Mouse (Mus musculus) hindbrain, embryonic 13.5 days (tissue): Measurements from ENCODE around the gene Npy2r. TPM values are rescaled to one million over a fixed set of nuclear protein-coding genes. Genes with fewer than 3 reads are reported as not detected.

Experiments used
- ATAC-seq: fragments of 200-750 bp; cut with Nextera tagmentation; 2 replicates; pipeline ENCODE4 v1.8.0; 2017; ENCODE audit warnings: moderate TSS enrichment; ENCODE audit not compliant: low FRiP score
- H3K27ac ChIP-seq: fragments of 300-500 bp; sonication (generic); 2 replicates; pipeline ENCODE4 v1.5.1; 2015; ENCODE audit warnings: inconsistent platforms, mild to moderate bottlenecking, moderate library complexity
- H3K27me3 ChIP-seq: fragments of 300-500 bp; sonication (generic); 2 replicates; pipeline ENCODE4 v1.6.1; 2015; ENCODE audit warnings: mild to moderate bottlenecking, inconsistent platforms
- H3K36me3 ChIP-seq: fragments of 300-500 bp; sonication (generic); 2 replicates; pipeline ENCODE4 v1.6.1; 2015; ENCODE audit warnings: mild to moderate bottlenecking, inconsistent platforms
- H3K4me1 ChIP-seq: fragments of 300-500 bp; sonication (generic); replicated peaks from 2 replicates; pipeline ENCODE4 v1.6.1; 2015; ENCODE audit warnings: inconsistent platforms
- H3K4me2 ChIP-seq: fragments of 300-500 bp; sonication (generic); 2 replicates; pipeline ENCODE4 v1.6.1; 2015; ENCODE audit warnings: inconsistent platforms, mild to moderate bottlenecking, moderate library complexity
- H3K4me3 ChIP-seq: fragments of 300-500 bp; sonication (generic); 2 replicates; pipeline ENCODE4 v1.5.1; 2015; ENCODE audit warnings: mild to moderate bottlenecking, inconsistent platforms
- H3K9ac ChIP-seq: fragments of 300-500 bp; sonication (generic); 2 replicates; pipeline ENCODE4 v1.6.1; 2015; ENCODE audit warnings: mild to moderate bottlenecking, inconsistent platforms
- H3K9me3 ChIP-seq: fragments of 300-500 bp; sonication (generic); 2 replicates; pipeline ENCODE4 v1.6.1; 2016; ENCODE audit warnings: inconsistent platforms
- WGBS: fragments of 180-500 bp; shearing (Covaris S2); methylation state at CpG from one replicate; pipeline ENCODE4 v1.1.7; 2015; 5-methylcytosine and 5-hydroxymethylcytosine counted together
- polyA plus RNA-seq: library from polyadenylated mRNA; unstranded; fragments of >200 nt; fragmentation: Nextera tagmentation; extraction: Ambion mirVana; gene quantifications from 2 replicates; pipeline ENCODE4 v1.2.1, GENCODE M21; 2015

Gene Npy2r
- polyA plus RNA-seq = 0.87 and 1.0 TPM in 2 replicates

DNA sequence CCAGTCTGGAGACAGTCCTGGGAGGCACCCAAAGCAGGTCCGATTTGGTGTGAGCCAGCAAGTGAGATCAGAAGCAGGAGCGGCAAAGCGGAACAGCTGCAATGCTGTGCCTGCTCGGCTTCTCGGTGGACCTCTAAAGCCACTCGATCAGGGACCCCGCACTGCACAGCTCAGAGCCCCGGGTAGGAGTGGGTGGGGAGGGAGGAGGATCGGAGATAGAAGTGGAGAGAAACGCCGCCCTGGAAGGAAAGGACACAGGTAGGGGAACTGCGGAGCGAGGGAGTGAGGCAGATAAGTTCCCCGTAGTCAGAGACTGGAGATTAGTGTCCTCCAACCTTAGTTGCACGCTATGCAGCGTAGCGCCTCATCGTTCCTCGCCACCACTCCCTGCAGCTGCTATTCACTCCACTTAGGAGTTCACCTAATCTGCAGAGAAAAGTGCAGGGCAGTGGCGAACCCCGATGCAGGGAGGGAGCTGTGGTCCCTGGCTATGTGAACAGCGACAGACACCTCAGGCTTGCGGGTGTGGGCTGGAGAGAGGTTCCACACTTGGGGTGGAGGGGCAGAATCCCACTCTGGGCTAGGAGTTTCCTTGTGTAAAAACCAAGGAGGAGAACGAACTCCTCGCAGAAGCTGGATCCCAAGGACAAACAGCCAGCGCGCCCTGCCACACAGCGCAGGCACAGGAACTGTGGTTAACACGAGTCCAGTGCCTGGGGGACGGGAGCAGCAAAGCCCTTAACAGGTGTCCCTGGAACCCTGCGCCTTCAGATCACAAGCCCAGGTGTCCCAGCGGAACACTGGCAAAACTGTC lies at the start of gene Npy2r:
Npy2r (minus strand) TSS at position 177 of the 814 bp plus-strand sequence.
- no peaks in the 10 kb centered on the region for H3K36me3 ChIP-seq
- no peaks in the 10 kb centered on the region for H3K9me3 ChIP-seq
- H3K27ac ChIP-seq = no peak within 1 kb of the TSS
- WGBS = under 1% methylated on average over 32 of the region's 32 CpGs
- peak; percentile 66 for ATAC-seq
- peak within 1 kb of the TSS; percentile 65 for H3K9ac ChIP-seq
- peak within 1 kb of the TSS; percentile 89 for H3K4me2 ChIP-seq
- H3K27me3 ChIP-seq = peaks cover 35% of the 10 kb centered on the region
- H3K4me1 ChIP-seq = peaks cover 14% of the 10 kb centered on the region
- H3K4me3 ChIP-seq = peak within 1 kb of the TSS; percentile 49

DNA sequence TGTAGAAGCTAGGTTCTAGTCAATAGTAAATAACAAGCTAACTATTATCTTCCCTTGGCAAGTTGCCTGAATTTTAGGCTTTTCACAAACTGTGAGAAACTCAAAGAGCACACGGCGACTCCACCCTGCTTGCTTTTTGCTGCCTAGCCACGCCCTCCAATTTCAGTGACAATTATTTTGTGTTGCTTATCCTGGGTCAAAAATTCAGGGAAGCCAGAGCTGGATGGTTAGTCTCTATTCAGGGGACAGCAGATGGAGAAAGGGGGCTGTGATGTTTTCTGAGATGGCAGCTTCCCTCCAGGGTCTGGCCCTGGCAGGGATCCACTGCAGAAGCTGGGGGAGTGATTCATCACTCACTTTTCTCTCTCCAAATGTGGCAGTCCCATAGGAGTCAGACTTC lies 9.9 kb upstream of the Npy2r start:
- peaks cover 6% of the 10 kb centered on the region; the same call in 1 of the 2 replicates for H3K4me1 ChIP-seq
- H3K4me2 ChIP-seq = no peak overlapping the region
- H3K27me3 ChIP-seq = no peaks in the 10 kb centered on the region
- H3K27ac ChIP-seq = 0 out of 2 replicates have a peak overlapping the region, but pooled peaks have one; percentile 19
- 71% methylated on average over 3 of the region's 3 CpGs for WGBS
- no peaks in the 10 kb centered on the region for H3K9me3 ChIP-seq
- H3K4me3 ChIP-seq = no peak overlapping the region
- no peak overlapping the region for H3K9ac ChIP-seq
- no peaks in the 10 kb centered on the region for H3K36me3 ChIP-seq
- 0 out of 2 replicates have a peak, but pooled peaks have one; percentile 32 for ATAC-seq

DNA sequence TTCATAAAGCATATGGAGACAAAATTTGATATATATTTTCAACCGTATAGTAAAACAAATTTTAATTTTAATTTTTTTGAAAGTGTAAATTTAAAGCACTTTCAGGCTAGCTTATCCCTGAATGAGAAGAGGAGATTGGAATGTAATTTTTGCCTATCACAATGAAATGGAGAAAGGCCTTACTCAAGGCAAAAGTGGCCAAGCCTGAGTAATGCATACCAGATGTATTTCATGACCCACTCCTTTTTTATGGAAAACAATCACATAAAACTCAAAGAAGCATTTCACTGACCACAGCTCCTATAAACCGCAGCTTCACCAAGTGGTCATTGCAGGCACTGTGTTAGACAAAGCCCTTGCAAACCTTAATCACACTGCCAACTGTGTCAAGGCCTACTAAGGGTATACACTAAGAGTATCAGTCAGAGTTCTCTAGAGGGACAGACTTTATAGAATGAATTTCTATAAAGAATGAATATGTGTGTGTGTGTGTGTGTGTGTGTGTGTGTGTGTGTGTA lies 8.5 kb upstream of the Npy2r start:
- Histone ChIP-seq H3K4me3 (no peak overlapping the region), H3K4me2 (no peak overlapping the region), H3K9ac (no peak overlapping the region), H3K4me1 (peaks cover 6% of the 10 kb centered on the region; the same call in 1 of the 2 replicates), H3K27me3 (no peaks in the 10 kb centered on the region), H3K27ac (no peak overlapping the region), H3K36me3 (no peaks in the 10 kb centered on the region), H3K9me3 (no peaks in the 10 kb centered on the region)
- no peak for ATAC-seq
- WGBS = 88% methylated on average over 2 of the region's 2 CpGs

DNA sequence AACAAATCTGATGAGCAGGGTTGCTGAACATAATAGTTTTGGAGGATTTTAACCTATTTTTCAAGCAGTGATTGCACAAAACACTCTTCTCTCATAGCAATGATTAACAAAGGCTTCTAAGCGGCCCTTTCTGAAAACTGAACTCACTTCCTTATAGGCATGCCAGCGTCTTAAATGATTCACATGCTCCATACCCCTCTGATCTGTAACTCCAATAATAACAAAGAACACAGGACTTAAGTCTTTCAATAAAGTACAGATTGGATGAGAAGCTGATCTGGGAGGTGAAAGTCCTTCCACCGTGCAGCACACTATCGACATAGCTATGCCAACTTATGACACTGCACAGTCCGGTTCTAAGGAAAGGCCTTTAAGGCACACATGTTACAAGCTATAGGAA lies 2.0 kb upstream of the Npy2r start:
- H3K4me3 ChIP-seq = no peak overlapping the region
- no peak overlapping the region for H3K9ac ChIP-seq
- no peak overlapping the region for H3K27ac ChIP-seq
- H3K4me1 ChIP-seq = peaks cover 14% of the 10 kb centered on the region
- H3K27me3 ChIP-seq = peaks cover 35% of the 10 kb centered on the region
- no peak overlapping the region for H3K4me2 ChIP-seq
- no peak for ATAC-seq
- H3K9me3 ChIP-seq = no peaks in the 10 kb centered on the region
- no peaks in the 10 kb centered on the region for H3K36me3 ChIP-seq
- WGBS = 91% methylated on average over 5 of the region's 5 CpGs

DNA sequence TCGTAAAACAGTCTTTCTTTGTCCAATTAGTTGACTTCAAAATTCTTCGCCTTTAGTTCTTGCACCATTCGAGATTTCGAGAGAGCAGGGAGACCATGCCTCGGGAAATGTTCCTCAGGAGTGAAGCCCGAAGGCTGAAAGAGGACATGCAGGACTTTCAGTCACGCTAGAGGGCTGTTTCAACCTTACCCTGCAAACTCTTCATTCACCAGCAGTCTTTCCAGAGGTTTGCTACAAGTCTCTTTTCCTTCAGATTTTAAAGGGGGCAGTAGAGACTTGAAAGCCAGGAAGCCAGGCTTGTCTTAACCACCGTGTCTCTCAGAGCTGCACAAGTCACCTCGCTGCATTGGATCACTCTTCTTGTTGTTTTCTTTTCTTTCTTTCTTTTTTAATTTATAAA lies 869 bp upstream of the Npy2r start:
- Histone ChIP-seq H3K27ac (no peak overlapping the region), H3K4me2 (peak overlapping the region; percentile 89), H3K4me3 (peak overlapping the region; percentile 49), H3K4me1 (peaks cover 14% of the 10 kb centered on the region), H3K27me3 (peaks cover 35% of the 10 kb centered on the region), H3K9me3 (no peaks in the 10 kb centered on the region), H3K9ac (peak overlapping the region; percentile 65; the same call in 1 of the 2 replicates), H3K36me3 (no peaks in the 10 kb centered on the region)
- ATAC-seq = peak; percentile 70
- 5% methylated on average over 9 of the region's 9 CpGs for WGBS

DNA sequence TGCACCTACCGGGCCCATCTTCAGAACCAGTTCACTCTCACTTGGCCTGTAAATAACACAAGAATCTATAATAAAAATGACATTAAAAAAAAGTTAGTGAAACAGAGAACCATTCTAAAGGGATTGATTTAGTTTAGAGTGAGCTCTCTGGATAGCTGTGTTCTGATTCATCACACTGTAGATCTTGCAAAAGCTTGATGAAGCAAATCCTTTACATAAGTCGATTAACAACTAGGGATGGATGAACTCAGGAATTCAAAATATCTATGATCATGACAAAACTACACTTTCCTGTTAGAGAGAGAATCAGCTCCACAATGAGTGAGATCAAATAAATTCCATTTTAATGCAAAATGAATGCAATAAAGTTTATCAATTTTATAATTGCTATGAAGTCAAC lies 6.4 kb downstream of the Npy2r start:
- Histone ChIP-seq H3K4me1 (no peaks in the 10 kb centered on the region), H3K9ac (no peak overlapping the region), H3K27ac (no peak overlapping the region), H3K4me3 (no peak overlapping the region), H3K9me3 (no peaks in the 10 kb centered on the region), H3K36me3 (no peaks in the 10 kb centered on the region), H3K4me2 (no peak overlapping the region), H3K27me3 (peaks cover 3% of the 10 kb centered on the region)
- WGBS = 90% methylated on average over 2 of the region's 2 CpGs
- ATAC-seq = no peak

DNA sequence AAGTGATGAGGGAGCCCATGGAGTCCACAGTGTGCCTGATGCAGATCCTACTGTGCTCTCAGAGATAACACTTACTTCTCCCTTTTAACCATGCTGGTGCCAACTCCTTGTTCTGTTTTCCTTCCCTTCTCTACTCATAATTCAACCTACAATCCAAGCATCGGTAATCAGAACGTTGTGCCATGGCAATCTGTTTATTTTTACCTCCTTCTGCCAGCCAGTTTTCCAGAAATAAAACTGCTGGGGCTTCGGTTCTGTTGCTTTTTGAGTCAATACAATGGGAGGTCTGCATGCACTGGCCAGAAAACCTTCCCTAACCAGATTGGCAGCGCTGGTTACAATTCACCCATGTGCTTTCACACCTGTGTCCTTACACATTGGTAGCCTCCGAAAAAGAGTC lies 7.9 kb downstream of the Npy2r start:
- H3K27ac ChIP-seq = no peak overlapping the region
- no peak overlapping the region for H3K4me3 ChIP-seq
- H3K9me3 ChIP-seq = no peaks in the 10 kb centered on the region
- ATAC-seq = no peak
- H3K4me1 ChIP-seq = no peaks in the 10 kb centered on the region
- H3K9ac ChIP-seq = no peak overlapping the region
- no peaks in the 10 kb centered on the region for H3K36me3 ChIP-seq
- WGBS = 88% methylated on average over 5 of the region's 5 CpGs
- H3K4me2 ChIP-seq = no peak overlapping the region
- H3K27me3 ChIP-seq = no peaks in the 10 kb centered on the region

DNA sequence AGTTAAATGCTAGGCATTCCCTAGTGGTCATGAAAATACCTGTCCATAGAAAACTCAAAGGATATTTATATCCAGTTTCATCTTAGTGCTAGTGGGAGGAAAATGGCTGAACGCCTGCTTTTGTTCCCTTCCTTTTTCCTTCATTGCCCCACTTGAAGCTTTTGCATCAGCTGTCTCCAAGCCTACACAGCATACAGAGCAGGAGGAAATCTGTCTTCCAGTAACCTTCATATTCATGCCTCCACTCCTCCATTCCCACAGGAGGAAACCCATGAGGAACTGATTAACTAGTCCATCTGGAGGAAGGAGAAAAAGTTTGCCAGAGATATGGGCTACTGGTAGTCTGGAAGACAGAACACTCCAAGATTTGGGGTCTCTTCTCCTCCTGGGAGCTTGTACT lies 23.1 kb downstream of the Npy2r start:
- no peak for ATAC-seq

DNA sequence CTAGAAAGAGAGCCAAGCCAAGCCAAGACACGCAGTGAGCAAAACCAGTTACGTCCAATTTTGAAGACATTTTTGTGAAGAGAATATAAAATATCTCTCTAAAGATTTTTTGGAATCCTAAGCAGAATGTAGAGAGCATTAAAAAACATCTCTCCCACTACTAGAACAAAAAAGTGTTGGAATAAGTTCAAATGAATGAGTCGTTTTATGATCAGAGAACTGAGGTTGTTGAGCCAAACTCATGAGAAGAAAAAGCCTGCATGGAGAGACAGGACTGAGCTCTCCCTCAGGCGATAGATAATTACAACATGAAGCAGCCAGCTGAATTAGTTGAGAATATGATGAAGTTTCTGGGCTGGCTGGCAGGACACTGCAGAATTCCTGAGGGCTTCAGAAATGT lies 49.9 kb downstream of the Npy2r start:
- 91% methylated on average over 4 of the region's 4 CpGs for WGBS
- Histone ChIP-seq H3K36me3 (no peaks in the 10 kb centered on the region), H3K27ac (no peak overlapping the region), H3K4me2 (no peak overlapping the region), H3K27me3 (no peaks in the 10 kb centered on the region), H3K9me3 (no peaks in the 10 kb centered on the region), H3K9ac (no peak overlapping the region), H3K4me3 (no peak overlapping the region), H3K4me1 (no peaks in the 10 kb centered on the region)
- ATAC-seq = no peak

More for the DNA sequence above, 23.1 kb downstream of the Npy2r start:
- Histone ChIP-seq H3K36me3 (no peaks in the 10 kb centered on the region), H3K4me1 (no peaks in the 10 kb centered on the region), H3K27me3 (no peaks in the 10 kb centered on the region), H3K4me2 (no peak overlapping the region), H3K27ac (no peak overlapping the region), H3K9me3 (no peaks in the 10 kb centered on the region), H3K4me3 (no peak overlapping the region), H3K9ac (no peak overlapping the region)
- WGBS = 91% methylated on average over 1 of the region's 1 CpGs

Other genes with a start within 250 kb of the Npy2r start
- 46.1 and 47.1 TPM in 2 replicates for gene Map9, start 190.0 kb downstream of the Npy2r start, polyA plus RNA-seq